Mouse (Mus musculus): ENCODE measurements around the gene Ubash3a.

- TF ChIP-seq CTCF (IDR thresholded peaks at IDR 0.05) (peak; percentile 56), EP300 (IDR thresholded peaks at IDR 0.05) (no peak)
Measured at GRCm38 (mm10) chr17:31242764-31243163, 35.1 kb downstream of the Ubash3a start.
